Mouse (Mus musculus) lung, embryonic 14.5 days (tissue): ENCODE data around the gene Ugt8a. TPM values are rescaled to one million over a fixed set of nuclear protein-coding genes. Genes with fewer than 3 reads are reported as not detected.

ENCODE experiments used
- ATAC-seq: fragments of 200-750 bp; cut with Nextera tagmentation; 2 replicates; pipeline ENCODE4 v1.8.0; 2017; ENCODE audit warnings: mild to moderate bottlenecking, moderate TSS enrichment, moderate library complexity; ENCODE audit not compliant: insufficient read depth
- DNase-seq: peaks from one replicate; pipeline ENCODE4 v3.0.0-alpha.2; 2015
- H3K27ac ChIP-seq: fragments of 300-500 bp; sonication (generic); 2 replicates; pipeline ENCODE4 v1.5.1; 2014; ENCODE audit warnings: low read depth, mild to moderate bottlenecking, moderate library complexity
- H3K27me3 ChIP-seq: fragments of 300-500 bp; sonication (generic); 2 replicates; pipeline ENCODE4 v1.6.1; 2014; ENCODE audit warnings: low read length, control low read depth; ENCODE audit not compliant: insufficient read depth
- H3K36me3 ChIP-seq: fragments of 300-500 bp; sonication (generic); 2 replicates; pipeline ENCODE4 v1.6.1; 2014; ENCODE audit warnings: control low read depth; ENCODE audit not compliant: insufficient read depth
- H3K4me1 ChIP-seq: fragments of 300-500 bp; sonication (generic); 2 replicates; pipeline ENCODE4 v1.6.1; 2014; ENCODE audit warnings: antibody characterized with exemption, control low read depth; ENCODE audit not compliant: insufficient read depth
- H3K4me2 ChIP-seq: fragments of 300-500 bp; sonication (generic); 2 replicates; pipeline ENCODE4 v1.6.1; 2014; ENCODE audit warnings: mild to moderate bottlenecking
- H3K4me3 ChIP-seq: fragments of 300-500 bp; sonication (generic); 2 replicates; pipeline ENCODE4 v1.5.1; 2014; ENCODE audit warnings: low read depth, low read length
- H3K9ac ChIP-seq: fragments of 300-500 bp; sonication (generic); 2 replicates; pipeline ENCODE4 v1.6.1; 2014
- H3K9me3 ChIP-seq: fragments of 300-500 bp; sonication (generic); 2 replicates; pipeline ENCODE4 v1.6.1; 2016; ENCODE audit warnings: low read depth, low read length, control low read depth
- CTCF ChIP-seq: IDR thresholded peaks from 2 replicates; pipeline ENCODE4 v1.5.1; 2016; ENCODE audit warnings: antibody characterized with exemption, low read depth
- WGBS: fragments of 180-500 bp; shearing (Covaris S2); extraction: QIAGEN DNeasy Blood & Tissue Kit; methylation state at CpG from one replicate; pipeline ENCODE4 v1.1.7; 2014; 5-methylcytosine and 5-hydroxymethylcytosine counted together
- polyA plus RNA-seq: library from polyadenylated mRNA; unstranded; fragments of >200 nt; fragmentation: Nextera tagmentation; extraction: Ambion mirVana; gene quantifications from 2 replicates; pipeline ENCODE4 v1.2.1, GENCODE M21; 2014

Gene Ugt8a
- polyA plus RNA-seq, 1 experiment from 2014 or later, result 4.0 TPM

GRCm38 (mm10) chr3:125869873-125870272 is 68.5 kb downstream of the Ugt8a start:
- ATAC-seq, result no peak
- no peak for DNase-seq
- TF ChIP-seq CTCF, result no peak
- Histone ChIP-seq H3K4me1 (no peaks in the 10 kb centered on the region), H3K4me2 (no peak overlapping the region), H3K36me3 (no peaks in the 10 kb centered on the region), H3K4me3 (no peak overlapping the region), H3K9ac (no peak overlapping the region), H3K27ac (no peak overlapping the region), H3K27me3 (no peaks in the 10 kb centered on the region), H3K9me3 (no peaks in the 10 kb centered on the region)
- WGBS, result 91% methylated on average over 4 of the region's 4 CpGs

- DNase-seq (peak; percentile 68), ATAC-seq (peak; percentile 60; the same call in 1 of the 2 replicates)
- Histone ChIP-seq H3K9me3 (no peaks in the 10 kb centered on the region), H3K4me1 (no peaks in the 10 kb centered on the region), H3K27ac (no peak overlapping the region), H3K4me2 (no peak overlapping the region), H3K27me3 (no peaks in the 10 kb centered on the region), H3K4me3 (no peak overlapping the region), H3K9ac (no peak overlapping the region), H3K36me3 (no peaks in the 10 kb centered on the region)
- no peak for TF ChIP-seq CTCF
- 31% methylated on average over 3 of the region's 3 CpGs for WGBS
These were observed 76.8 kb downstream of the Ugt8a start for GRCm38 (mm10) chr3:125861601-125862000.

GRCm38 (mm10) chr3:125849163-125849872 is 89.1 kb downstream of the Ugt8a start:
- Histone ChIP-seq H3K4me3 (no peak overlapping the region), H3K9me3 (no peaks in the 10 kb centered on the region), H3K9ac (no peak overlapping the region), H3K27ac (no peak overlapping the region), H3K27me3 (no peaks in the 10 kb centered on the region), H3K4me1 (no peaks in the 10 kb centered on the region), H3K4me2 (no peak overlapping the region), H3K36me3 (no peaks in the 10 kb centered on the region)
- ATAC-seq (no peak; the same call in 1 of the 2 replicates), DNase-seq (peak; percentile 85)
- 21% methylated on average over 6 of the region's 6 CpGs for WGBS
- TF ChIP-seq CTCF, result peak; percentile 81

GRCm38 (mm10) chr3:125828051-125828450 is 110.4 kb downstream of the Ugt8a start:
- no peak overlapping the region for H3K27ac ChIP-seq
- H3K4me1 ChIP-seq, result no peaks in the 10 kb centered on the region
- ATAC-seq (no peak), DNase-seq (no peak)
- 60% methylated on average over 4 of the region's 4 CpGs for WGBS
- H3K36me3 ChIP-seq, result no peaks in the 10 kb centered on the region
- H3K9ac ChIP-seq, result no peak overlapping the region
- H3K27me3 ChIP-seq, result no peaks in the 10 kb centered on the region
- H3K4me2 ChIP-seq, result no peak overlapping the region
- H3K9me3 ChIP-seq, result no peaks in the 10 kb centered on the region
- no peak overlapping the region for H3K4me3 ChIP-seq
- no peak for TF ChIP-seq CTCF

- Histone ChIP-seq H3K36me3 (no peaks in the 10 kb centered on the region), H3K9ac (no peak overlapping the region), H3K4me3 (no peak overlapping the region), H3K27ac (no peak overlapping the region), H3K9me3 (no peaks in the 10 kb centered on the region), H3K4me2 (no peak overlapping the region), H3K27me3 (no peaks in the 10 kb centered on the region), H3K4me1 (no peaks in the 10 kb centered on the region)
- 74% methylated on average over 4 of the region's 4 CpGs for WGBS
- ATAC-seq (no peak), DNase-seq (no peak)
- TF ChIP-seq CTCF, result no peak
These were observed 111.2 kb downstream of the Ugt8a start for GRCm38 (mm10) chr3:125827256-125827655.

- Histone ChIP-seq H3K4me3 (no peak overlapping the region), H3K4me2 (no peak overlapping the region), H3K27me3 (no peaks in the 10 kb centered on the region), H3K27ac (no peak overlapping the region), H3K9me3 (no peaks in the 10 kb centered on the region), H3K36me3 (no peaks in the 10 kb centered on the region), H3K9ac (no peak overlapping the region), H3K4me1 (no peaks in the 10 kb centered on the region)
- ATAC-seq, result no peak
- peak; percentile 13 for DNase-seq
- no peak for TF ChIP-seq CTCF
These were observed 118.7 kb downstream of the Ugt8a start for GRCm38 (mm10) chr3:125819741-125820140.
